Mouse (Mus musculus): ENCODE results near the gene Erc2.

GRCm38 (mm10) chr14:28377519-28377918, 755.3 kb downstream of the Erc2 start:
- TF ChIP-seq POLR2A (IDR thresholded peaks at IDR 0.05; ENCODE audit: insufficient read length, low read depth): no peak
- TF ChIP-seq TCF12 (IDR thresholded peaks at IDR 0.05; ENCODE audit: insufficient read depth, poor library complexity, severe bottlenecking): no peak
- no peak for TF ChIP-seq USF1 (IDR thresholded peaks at IDR 0.05; ENCODE audit: low read depth)
- no peak for TF ChIP-seq POLR2AphosphoS2 (IDR thresholded peaks at IDR 0.05; ENCODE audit: insufficient read length, low read depth)
- TF ChIP-seq CEBPB (IDR thresholded peaks at IDR 0.05; ENCODE audit: insufficient read depth, poor library complexity, severe bottlenecking): no peak
- no peak for TF ChIP-seq MYOD1 (IDR thresholded peaks at IDR 0.05; ENCODE audit: control insufficient read depth in 1 of 3, insufficient read length in 2 of 3, low read depth in 2 of 3)
- no peak for TF ChIP-seq SRF (IDR thresholded peaks at IDR 0.05; ENCODE audit: control insufficient read depth, insufficient read length, low read depth)
- no peak for TF ChIP-seq MAX (IDR thresholded peaks at IDR 0.05; ENCODE audit: low read depth)
- TF ChIP-seq MYOG (IDR thresholded peaks at IDR 0.05; ENCODE audit: control insufficient read depth in 1 of 3, insufficient read depth in 1 of 3, insufficient read length in 2 of 3, low read depth in 2 of 3): no peak
